8 mouse cellular contexts compared by ENCODE assay signal in genomic region chr6:117916205-117916736, GRCm38 (mm10). TPM values are rescaled to one million over a fixed set of nuclear protein-coding genes. Genes with fewer than 3 reads are reported as not detected.
DNase-seq lines count a peak whose midpoint lies in the region; ATAC-seq and TF ChIP-seq lines count a peak whose summit lies in the region.

No protein-coding gene starts in this region.

- ATAC-seq in erythroblast, adult 5-6 weeks (replicated peaks; ENCODE audit: low FRiP score, poor library complexity, severe bottlenecking) = no peak
- ATAC-seq in liver, embryonic 11.5 days (replicated peaks; ENCODE audit: low FRiP score) = no peak

- peak overlapping the region; percentile 93 for H3K4me3 ChIP-seq in erythroblast, embryonic 14.5 days (replicated peaks)
- H3K4me3 ChIP-seq in thymus, adult 2 months (ENCODE audit: control insufficient read depth, insufficient read depth, low read length) = peak overlapping the region; percentile 71
- H3K4me3 ChIP-seq in liver, embryonic 11.5 days (ENCODE audit: low read depth, low read length) = peak overlapping the region; percentile 76

- H3K9ac ChIP-seq in liver, embryonic 11.5 days (ENCODE audit: low read depth, low read length) = peak overlapping the region; percentile 93

- peak overlapping the region; percentile 90 for H3K27ac ChIP-seq in thymus, adult 2 months (ENCODE audit: control insufficient read depth, insufficient read depth, low read length)
- H3K27ac ChIP-seq in liver, embryonic 11.5 days (ENCODE audit: low read depth, low read length) = peak overlapping the region; percentile 99

- no peak for TF ChIP-seq CTCF in thymus, adult 2 months (IDR thresholded peaks at IDR 0.05; ENCODE audit: borderline replicate concordance, control insufficient read depth, extremely low read depth, insufficient read depth, low read length, poor library complexity)

- intact Hi-C loops in left cerebral cortex, postnatal 25 days (cut with DNase I) = no loop called here

- TF ChIP-seq POLR2A in thymus, adult 2 months (IDR thresholded peaks at IDR 0.05; ENCODE audit: control insufficient read depth, extremely low read depth, insufficient read depth, low read length, poor library complexity) = no peak

- H3K9me3 ChIP-seq in erythroblast, embryonic 14.5 days (ENCODE audit: control insufficient read depth, low read length) = no peaks in the 10 kb centered on the region
- no peaks in the 10 kb centered on the region for H3K9me3 ChIP-seq in liver, embryonic 11.5 days (ENCODE audit: control insufficient read depth, low read length)

- peak overlapping the region; percentile 82 for H3K4me2 ChIP-seq in liver, embryonic 11.5 days

- 2% methylated on average over 12 of the region's 12 CpGs for WGBS in thymus, adult 2 months
- WGBS in liver, embryonic 11.5 days = 1% methylated on average over 12 of the region's 12 CpGs

- H3K4me1 ChIP-seq in erythroblast, embryonic 14.5 days (ENCODE audit: control insufficient read depth) = peaks cover 73% of the 10 kb centered on the region
- peaks cover 5% of the 10 kb centered on the region for H3K4me1 ChIP-seq in thymus, adult 2 months (replicated peaks; ENCODE audit: control insufficient read depth, insufficient read depth, low read length)
- H3K4me1 ChIP-seq in liver, embryonic 11.5 days (replicated peaks; ENCODE audit: control insufficient read depth, insufficient read depth, low read length) = peaks cover 52% of the 10 kb centered on the region

- DNase-seq in thymus, adult 2 months = no peak
- DNase-seq in thymus, postnatal 25 days = no peak
- no peak for DNase-seq in liver, embryonic 11.5 days (ENCODE audit: low spot score)
- no peak for DNase-seq in retina, postnatal 1 day
- DNase-seq in left cerebral cortex, postnatal 25 days (ENCODE audit: low spot score in 2 of 2) = no peak
- no peak for DNase-seq in cerebellum, postnatal 14 days

- H3K36me3 ChIP-seq in erythroblast, embryonic 14.5 days (ENCODE audit: control insufficient read depth) = peaks cover 61% of the 10 kb centered on the region
- H3K36me3 ChIP-seq in thymus, adult 2 months (ENCODE audit: control insufficient read depth, insufficient read depth, low read length) = peaks cover 28% of the 10 kb centered on the region
- peaks cover 7% of the 10 kb centered on the region; the same call in 1 of the 2 replicates for H3K36me3 ChIP-seq in liver, embryonic 11.5 days (ENCODE audit: control insufficient read depth, insufficient read depth, low read length)

- no peaks in the 10 kb centered on the region for H3K27me3 ChIP-seq in erythroblast, embryonic 14.5 days (ENCODE audit: control insufficient read depth)
- H3K27me3 ChIP-seq in thymus, adult 2 months (ENCODE audit: control insufficient read depth, insufficient read depth, low read length) = no peaks in the 10 kb centered on the region
- H3K27me3 ChIP-seq in liver, embryonic 11.5 days (replicated peaks; ENCODE audit: control insufficient read depth, insufficient read depth, low read length) = no peaks in the 10 kb centered on the region

RNA-seq across cellular contexts. Expression of gene Hnrnpf, which starts 16.1 kb away (rescaled TPM):
- polyA plus RNA-seq in erythroblast, embryonic 14.5 days (2012) = 13.1 and 14.1 TPM in 2 replicates
- 169 and 187 TPM in 2 replicates for total RNA-seq in erythroblast, adult 5-6 weeks (2015; ENCODE audit: low replicate concordance)
- 279 and 303 TPM in 2 replicates for total RNA-seq in erythroblast, adult 5-6 weeks (2017; ENCODE audit: low replicate concordance)
- 316 and 376 TPM in 2 replicates for polyA plus RNA-seq in thymus, adult 2 months (2012; rRNA removed)
- polyA plus RNA-seq in liver, embryonic 11.5 days (2014; fragmentation: Nextera tagmentation; extraction: Ambion mirVana) = 960 and 1,037 TPM in 2 replicates
- total RNA-seq in left cerebral cortex, postnatal 25 days (2021) = 100 to 1,000 TPM; 121 to 132 TPM

RNA-seq across cellular contexts. Expression of gene Fxyd4, which starts 21.2 kb away (rescaled TPM):
- polyA plus RNA-seq in erythroblast, embryonic 14.5 days (2012) = not detected in 2 replicates
- not detected in 2 replicates for total RNA-seq in erythroblast, adult 5-6 weeks (2015; ENCODE audit: low replicate concordance)
- not detected in 2 replicates for total RNA-seq in erythroblast, adult 5-6 weeks (2017; ENCODE audit: low replicate concordance)
- 0.37 and 0.77 TPM in 2 replicates for polyA plus RNA-seq in thymus, adult 2 months (2012; rRNA removed)
- polyA plus RNA-seq in liver, embryonic 11.5 days (2014; fragmentation: Nextera tagmentation; extraction: Ambion mirVana) = 1.2 and 2.1 TPM in 2 replicates
- total RNA-seq in left cerebral cortex, postnatal 25 days (2021) = not detected

RNA-seq across cellular contexts. Expression of gene Zfp239, which starts 54.4 kb away (rescaled TPM):
- polyA plus RNA-seq in erythroblast, embryonic 14.5 days (2012) = 0.03 and 0.04 TPM in 2 replicates
- total RNA-seq in erythroblast, adult 5-6 weeks (2015; ENCODE audit: low replicate concordance) = not detected in 2 replicates
- total RNA-seq in erythroblast, adult 5-6 weeks (2017; ENCODE audit: low replicate concordance) = 0.77 and 0.98 TPM in 2 replicates
- polyA plus RNA-seq in thymus, adult 2 months (2012; rRNA removed) = 2.0 and 2.9 TPM in 2 replicates
- polyA plus RNA-seq in liver, embryonic 11.5 days (2014; fragmentation: Nextera tagmentation; extraction: Ambion mirVana) = 8.2 and 8.7 TPM in 2 replicates
- total RNA-seq in left cerebral cortex, postnatal 25 days (2021) = 10 to 100 TPM; 43.0 to 45.6 TPM

Comparison
In these comparisons a context has a peak if more than half of its experiments do, and no peak if none do; other contexts are left out.
1. RNA of gene Hnrnpf, which starts 16.1 kb away (polyA plus RNA-seq): 960 to 1,037 TPM in liver, embryonic 11.5 days and 316 to 376 TPM in thymus, adult 2 months; 13.1 to 14.1 TPM in erythroblast, embryonic 14.5 days; every median in the first group is over 10 times any median in the second.
2. Peak in every context shown above with its lines, with median percentiles within 50 percentile points of each other: H3K4me3 ChIP-seq.